Mouse (Mus musculus): Measurements from ENCODE around the gene Ankrd60.

DNA sequence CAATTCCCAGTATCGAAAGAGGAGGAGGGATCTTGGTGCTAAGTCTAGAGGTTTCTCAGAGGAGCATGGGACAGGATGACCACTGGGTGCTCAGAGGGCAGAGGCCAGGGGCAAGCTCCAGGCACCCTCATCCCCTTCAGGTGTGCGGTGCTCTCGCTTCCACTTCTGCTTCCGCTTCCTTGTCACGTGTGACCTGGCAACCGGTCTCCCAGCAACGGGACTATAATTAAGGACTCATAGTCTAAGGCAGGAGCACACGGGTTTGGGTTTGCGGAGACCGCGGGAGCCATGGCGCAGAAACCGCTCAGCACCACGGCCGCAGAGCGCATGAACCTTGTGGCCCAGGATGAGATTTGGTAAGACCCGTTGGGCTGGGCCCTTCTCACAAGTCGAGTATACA, 55.8 kb downstream of the Ankrd60 start, which contains the start of gene 1700021F07Rik:
- TF ChIP-seq CTCF (IDR thresholded peaks at IDR 0.05; ENCODE audit: low read depth, low read length), result no peak
- TF ChIP-seq POLR2A (IDR thresholded peaks at IDR 0.05; ENCODE audit: extremely low read depth, insufficient read depth, low read length), result no peak
